Mouse (Mus musculus) T-helper 1 cell (primary cell): ENCODE measurements around the gene Ciao2b.

ENCODE experiments used
- in situ Hi-C: fragments of 300-600 bp; cut with MboI, MseI; formaldehyde crosslinking; loops from one replicate; pipeline ENCODE4 v1.15.1; 2025; ENCODE audit warnings: high pct_unique_total_duplicates

Gene Ciao2b

GRCm38 (mm10) chr8:104591133-104591834 lies 50.5 kb downstream of the Ciao2b start, which contains the start of gene Pdp2:
Pdp2 (plus strand) TSS chr8:104591451.
- in situ Hi-C loops = no loop called here

GRCm38 (mm10) chr8:104590284-104590683 lies 51.5 kb downstream of the Ciao2b start:
- in situ Hi-C loops = no loop called here
